Mouse (Mus musculus) kidney, embryonic 14.5 days (tissue): Measurements from ENCODE around the gene Porcn. TPM values are rescaled to one million over a fixed set of nuclear protein-coding genes. Genes with fewer than 3 reads are reported as not detected.

ENCODE experiments used
- ATAC-seq: fragments of 200-750 bp; cut with Nextera tagmentation; 2 replicates; pipeline ENCODE4 v1.8.0; 2017; ENCODE audit warnings: moderate number of reproducible peaks, mild to moderate bottlenecking, moderate TSS enrichment, moderate library complexity; ENCODE audit not compliant: low FRiP score, low TSS enrichment
- H3K27ac ChIP-seq: fragments of 300-500 bp; sonication (generic); 2 replicates; pipeline ENCODE4 v1.5.1; 2014; ENCODE audit warnings: low read depth, mild to moderate bottlenecking, low read length, moderate library complexity, mixed read lengths
- H3K27me3 ChIP-seq: fragments of 300-500 bp; sonication (generic); 2 replicates; pipeline ENCODE4 v1.6.1; 2014; ENCODE audit warnings: mild to moderate bottlenecking, low read length; ENCODE audit not compliant: control insufficient read depth, insufficient read depth
- H3K36me3 ChIP-seq: fragments of 300-500 bp; sonication (generic); 2 replicates; pipeline ENCODE4 v1.6.1; 2014; ENCODE audit warnings: low read length, mixed read lengths; ENCODE audit not compliant: control insufficient read depth, insufficient read depth
- H3K4me1 ChIP-seq: fragments of 300-500 bp; sonication (generic); 2 replicates; pipeline ENCODE4 v1.6.1; 2014; ENCODE audit warnings: low read length, mixed read lengths; ENCODE audit not compliant: control insufficient read depth, insufficient read depth
- H3K4me2 ChIP-seq: fragments of 300-500 bp; sonication (generic); replicated peaks from 2 replicates; pipeline ENCODE4 v1.6.1; 2014; ENCODE audit warnings: low read depth, mild to moderate bottlenecking, low read length
- H3K4me3 ChIP-seq: fragments of 300-500 bp; sonication (generic); 2 replicates; pipeline ENCODE4 v1.5.1; 2014; ENCODE audit warnings: mild to moderate bottlenecking, low read length
- H3K9ac ChIP-seq: fragments of 300-500 bp; sonication (generic); 2 replicates; pipeline ENCODE4 v1.6.1; 2014; ENCODE audit warnings: low read depth, mild to moderate bottlenecking, low read length, moderate library complexity
- H3K9me3 ChIP-seq: fragments of 300-500 bp; sonication (generic); 2 replicates; pipeline ENCODE4 v1.6.1; 2016; ENCODE audit warnings: low read length; ENCODE audit not compliant: control insufficient read depth
- WGBS: fragments of 180-500 bp; shearing (Covaris S2); extraction: QIAGEN DNeasy Blood & Tissue Kit; methylation state at CpG from one replicate; pipeline ENCODE4 v1.1.7; 2014; 5-methylcytosine and 5-hydroxymethylcytosine counted together
- polyA plus RNA-seq: library from polyadenylated mRNA; unstranded; fragments of >200 nt; fragmentation: Nextera tagmentation; extraction: Ambion mirVana; gene quantifications from 2 replicates; pipeline ENCODE4 v1.2.1, GENCODE M21; 2014

Gene Porcn
- polyA plus RNA-seq, 1 experiment from 2014 or later: 8.1 TPM

GRCm38 (mm10) chrX:8236704-8237103 is 30.4 kb upstream of the Porcn start:
- ATAC-seq: no peak
- WGBS: 84% methylated on average over 2 of the region's 2 CpGs
- no peak overlapping the region for H3K9ac ChIP-seq
- H3K27me3 ChIP-seq: no peaks in the 10 kb centered on the region
- H3K27ac ChIP-seq: no peak overlapping the region
- no peaks in the 10 kb centered on the region; the same call in 1 of the 2 replicates for H3K36me3 ChIP-seq
- H3K9me3 ChIP-seq: no peaks in the 10 kb centered on the region
- H3K4me3 ChIP-seq: no peak overlapping the region
- H3K4me1 ChIP-seq: no peaks in the 10 kb centered on the region
- H3K4me2 ChIP-seq: no peak overlapping the region

DNA sequence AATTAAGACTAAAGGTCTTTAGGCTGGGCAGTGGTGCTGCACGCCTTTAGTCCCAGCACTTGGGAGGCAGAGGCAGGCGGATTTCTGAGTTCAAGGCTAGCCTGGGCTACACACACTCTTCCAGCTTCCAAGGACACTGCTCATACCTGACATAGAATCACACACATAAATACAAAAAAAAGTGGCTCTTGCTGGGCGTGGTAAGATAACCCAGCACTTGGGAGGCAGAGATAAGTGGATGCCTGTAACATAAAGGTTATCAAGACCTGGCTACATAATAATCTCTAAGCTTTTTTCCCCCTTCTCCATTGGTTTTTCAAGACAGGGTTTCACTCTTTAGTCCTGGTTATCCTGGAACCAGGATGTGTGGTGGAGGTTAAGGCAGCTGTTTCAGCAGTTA is 27.3 kb upstream of the Porcn start:
- H3K4me3 ChIP-seq: no peak overlapping the region
- ATAC-seq: no peak
- no peaks in the 10 kb centered on the region for H3K9me3 ChIP-seq
- no peaks in the 10 kb centered on the region for H3K27me3 ChIP-seq
- H3K27ac ChIP-seq: no peak overlapping the region
- no peak overlapping the region for H3K4me2 ChIP-seq
- H3K36me3 ChIP-seq: no peaks in the 10 kb centered on the region
- no peaks in the 10 kb centered on the region for H3K4me1 ChIP-seq
- no peak overlapping the region for H3K9ac ChIP-seq
- 73% methylated on average over 3 of the region's 3 CpGs for WGBS

DNA sequence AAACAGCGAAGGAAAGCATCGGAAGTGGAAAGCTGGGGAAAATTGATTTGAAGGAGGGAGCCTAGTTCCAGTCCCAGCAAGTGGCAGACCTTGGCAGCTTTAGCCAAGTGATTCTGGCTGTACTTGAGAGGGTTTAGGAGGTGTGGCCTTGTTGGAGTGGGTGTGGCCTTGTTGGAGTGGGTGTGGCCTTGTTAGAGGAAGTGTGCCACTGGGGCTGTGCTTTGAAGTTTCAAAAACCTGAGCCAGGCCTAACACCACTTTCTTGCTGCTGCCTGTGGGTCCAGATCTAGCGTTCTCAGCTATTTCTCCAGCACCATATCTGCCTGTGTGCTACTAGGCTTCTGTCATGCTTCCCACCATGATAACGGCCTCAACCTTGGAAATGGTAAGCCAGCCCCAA is 23.9 kb upstream of the Porcn start:
- Histone ChIP-seq H3K27me3 (no peaks in the 10 kb centered on the region), H3K36me3 (no peaks in the 10 kb centered on the region), H3K9ac (no peak overlapping the region), H3K4me1 (no peaks in the 10 kb centered on the region), H3K4me3 (no peak overlapping the region), H3K27ac (no peak overlapping the region), H3K9me3 (no peaks in the 10 kb centered on the region), H3K4me2 (no peak overlapping the region)
- WGBS: 86% methylated on average over 4 of the region's 4 CpGs
- no peak for ATAC-seq

GRCm38 (mm10) chrX:8223473-8223872 is 17.1 kb upstream of the Porcn start:
- Histone ChIP-seq H3K4me3 (no peak overlapping the region), H3K4me2 (no peak overlapping the region), H3K9ac (no peak overlapping the region), H3K36me3 (no peaks in the 10 kb centered on the region), H3K4me1 (no peaks in the 10 kb centered on the region), H3K27ac (no peak overlapping the region), H3K27me3 (no peaks in the 10 kb centered on the region), H3K9me3 (no peaks in the 10 kb centered on the region)
- 87% methylated on average over 7 of the region's 7 CpGs for WGBS
- ATAC-seq: no peak

DNA sequence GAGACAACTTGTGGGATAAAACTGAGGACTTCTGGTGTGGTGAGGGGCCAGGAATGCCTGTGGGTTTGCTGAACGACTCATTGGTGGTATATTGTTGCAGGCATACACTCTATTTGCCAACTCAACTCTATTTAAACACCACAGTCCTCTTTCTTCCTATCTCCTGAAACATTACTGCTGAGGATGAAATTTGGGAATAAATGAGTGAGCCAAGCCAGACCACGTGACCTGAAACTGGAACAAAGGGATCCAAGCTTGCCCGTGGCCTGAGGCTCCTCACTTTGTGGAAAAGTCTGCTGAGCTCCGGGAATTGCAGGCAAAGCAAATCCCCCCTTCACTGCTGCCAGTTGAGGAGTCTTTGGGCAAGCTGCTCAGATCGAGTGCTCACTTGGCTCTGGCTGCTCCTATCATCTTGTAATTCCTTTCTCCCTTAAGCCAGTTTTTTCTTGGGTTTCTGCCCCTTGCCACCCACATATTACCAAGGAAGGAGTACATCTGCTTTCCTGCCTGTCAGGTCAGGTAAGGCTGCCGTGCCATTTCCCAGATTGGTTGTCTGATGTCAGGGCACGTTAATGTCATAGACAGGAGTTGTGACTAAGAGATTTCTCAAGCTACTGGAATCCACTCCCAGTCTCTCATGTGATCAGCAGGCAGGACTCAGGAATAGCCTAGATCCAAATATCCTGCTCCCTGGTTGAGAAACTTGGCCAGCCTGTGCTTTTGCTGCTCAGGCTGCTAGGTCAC is 16.5 kb upstream of the Porcn start:
- Histone ChIP-seq H3K9ac (no peak overlapping the region), H3K9me3 (no peaks in the 10 kb centered on the region)

GRCm38 (mm10) chrX:8222296-8222677 is 16.0 kb upstream of the Porcn start:
- H3K27me3 ChIP-seq: no peaks in the 10 kb centered on the region
- no peak overlapping the region for H3K9ac ChIP-seq
- H3K4me1 ChIP-seq: no peaks in the 10 kb centered on the region
- no peak for ATAC-seq
- no peak overlapping the region for H3K4me3 ChIP-seq
- H3K4me2 ChIP-seq: no peak overlapping the region
- H3K36me3 ChIP-seq: no peaks in the 10 kb centered on the region
- no peaks in the 10 kb centered on the region for H3K9me3 ChIP-seq
- 84% methylated on average over 3 of the region's 3 CpGs for WGBS
- no peak overlapping the region for H3K27ac ChIP-seq

More for the DNA sequence above, 16.5 kb upstream of the Porcn start:
- no peak overlapping the region for H3K27ac ChIP-seq
- H3K4me3 ChIP-seq: no peak overlapping the region
- no peak for ATAC-seq
- no peaks in the 10 kb centered on the region for H3K4me1 ChIP-seq
- no peaks in the 10 kb centered on the region for H3K27me3 ChIP-seq
- WGBS: 71% methylated on average over 7 of the region's 7 CpGs
- H3K4me2 ChIP-seq: no peak overlapping the region
- H3K36me3 ChIP-seq: no peaks in the 10 kb centered on the region

- Histone ChIP-seq H3K4me2 (no peak overlapping the region), H3K4me1 (no peaks in the 10 kb centered on the region), H3K4me3 (no peak overlapping the region), H3K9ac (no peak overlapping the region), H3K27ac (no peak overlapping the region), H3K9me3 (no peaks in the 10 kb centered on the region), H3K27me3 (no peaks in the 10 kb centered on the region), H3K36me3 (no peaks in the 10 kb centered on the region)
- ATAC-seq: no peak
- 32% methylated on average over 8 of the region's 8 CpGs for WGBS
Observed at GRCm38 (mm10) chrX:8219651-8220050, 13.3 kb upstream of the Porcn start.

GRCm38 (mm10) chrX:8218114-8218513 is 11.8 kb upstream of the Porcn start:
- WGBS: 70% methylated on average over 2 of the region's 2 CpGs
- ATAC-seq: no peak
- no peak overlapping the region for H3K9ac ChIP-seq

GRCm38 (mm10) chrX:8217383-8217782 is 11.1 kb upstream of the Porcn start:
- H3K36me3 ChIP-seq: no peaks in the 10 kb centered on the region
- 50% methylated on average over 6 of the region's 6 CpGs for WGBS

More at GRCm38 (mm10) chrX:8218114-8218513, 11.8 kb upstream of the Porcn start:
- Histone ChIP-seq H3K4me2 (no peak overlapping the region), H3K27me3 (no peaks in the 10 kb centered on the region), H3K4me3 (no peak overlapping the region), H3K36me3 (no peaks in the 10 kb centered on the region), H3K9me3 (no peaks in the 10 kb centered on the region), H3K27ac (no peak overlapping the region), H3K4me1 (no peaks in the 10 kb centered on the region)

More at GRCm38 (mm10) chrX:8217383-8217782, 11.1 kb upstream of the Porcn start:
- H3K4me3 ChIP-seq: no peak overlapping the region
- no peak for ATAC-seq
- no peaks in the 10 kb centered on the region for H3K9me3 ChIP-seq
- H3K27me3 ChIP-seq: no peaks in the 10 kb centered on the region
- no peaks in the 10 kb centered on the region for H3K4me1 ChIP-seq
- no peak overlapping the region for H3K4me2 ChIP-seq
- no peak overlapping the region for H3K9ac ChIP-seq
- no peak overlapping the region for H3K27ac ChIP-seq
